Mouse (Mus musculus) bone marrow macrophage, adult 2 months (primary cell): ENCODE data around the gene R3hdm2.

Experiments used
- CTCF ChIP-seq: IDR thresholded peaks from 2 replicates; pipeline ENCODE4 v1.5.1; 2012; ENCODE audit warnings: low read depth, mild to moderate bottlenecking, low read length, moderate library complexity
- POLR2A ChIP-seq: IDR thresholded peaks from 2 replicates; pipeline ENCODE4 v1.6.1; 2012; ENCODE audit warnings: mild to moderate bottlenecking, low read depth, low read length, borderline replicate concordance

GRCm38 (mm10) chr10:127477301-127477700 is 97.2 kb downstream of the R3hdm2 start:
- TF ChIP-seq CTCF = no peak
- no peak for TF ChIP-seq POLR2A
